Mouse (Mus musculus): Measurements from ENCODE around the gene Il22ra2.

DNA sequence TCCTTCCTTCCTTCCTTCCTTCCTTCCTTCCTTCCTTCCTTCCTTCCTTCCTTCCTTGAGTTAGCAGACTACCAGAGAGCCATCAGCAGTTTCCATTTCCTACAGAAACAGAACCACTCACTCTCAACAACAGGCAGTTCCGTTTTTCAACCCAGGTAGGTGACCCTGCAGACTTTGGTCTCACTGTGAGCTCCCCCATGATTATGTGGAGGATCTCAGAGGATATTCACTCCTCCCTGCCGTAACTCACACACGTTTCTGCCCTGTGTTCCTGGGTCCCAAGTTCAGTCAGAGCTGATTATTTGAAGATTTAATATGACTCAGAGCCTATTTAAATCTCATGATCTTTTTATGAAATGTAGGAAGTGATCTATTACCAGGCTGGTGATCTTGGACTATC is 41.1 kb upstream of the Il22ra2 start:
- TF ChIP-seq EP300 (IDR thresholded peaks at IDR 0.05; ENCODE audit: low read depth) = no peak
- no peak for TF ChIP-seq CTCF (IDR thresholded peaks at IDR 0.05; ENCODE audit: low read depth)
